Mouse (Mus musculus) testis, adult 2 months (tissue): ENCODE measurements around the gene Ccdc138. TPM values are rescaled to one million over a fixed set of nuclear protein-coding genes. Genes with fewer than 3 reads are reported as not detected.

ENCODE experiments used
- H3K27ac ChIP-seq: fragments of 200-500 bp; 2 replicates; pipeline ENCODE4 v1.5.1; 2012; ENCODE audit warnings: low read depth, low read length; ENCODE audit not compliant: control insufficient read depth, insufficient read depth
- H3K27me3 ChIP-seq: fragments of 200-500 bp; 2 replicates; pipeline ENCODE4 v1.6.1; 2012; ENCODE audit warnings: mild to moderate bottlenecking, low read length, moderate library complexity; ENCODE audit not compliant: control insufficient read depth, insufficient read depth
- H3K36me3 ChIP-seq: fragments of 200-500 bp; 2 replicates; pipeline ENCODE4 v1.6.1; 2012; ENCODE audit warnings: mild to moderate bottlenecking, low read length; ENCODE audit not compliant: control insufficient read depth, insufficient read depth
- H3K4me1 ChIP-seq: fragments of 200-500 bp; 2 replicates; pipeline ENCODE4 v1.6.1; 2012; ENCODE audit warnings: low read length; ENCODE audit not compliant: control insufficient read depth, insufficient read depth
- H3K4me3 ChIP-seq: fragments of 200-500 bp; 2 replicates; pipeline ENCODE4 v1.5.1; 2012; ENCODE audit warnings: low read depth, mild to moderate bottlenecking, low read length, moderate library complexity, mixed read lengths; ENCODE audit not compliant: control insufficient read depth
- CTCF ChIP-seq: fragments of 200-500 bp; IDR thresholded peaks from 2 replicates; pipeline ENCODE4 v1.5.1; 2012; ENCODE audit warnings: low read depth, mild to moderate bottlenecking, inconsistent platforms, low read length, moderate library complexity; ENCODE audit not compliant: control insufficient read depth, insufficient read depth, insufficient replicate concordance
- POLR2A ChIP-seq: fragments of 200-500 bp; IDR thresholded peaks from 2 replicates; pipeline ENCODE4 v1.6.1; 2012; ENCODE audit warnings: low read depth, mild to moderate bottlenecking, inconsistent platforms, low read length, moderate library complexity; ENCODE audit not compliant: control insufficient read depth
- polyA plus RNA-seq: library from polyadenylated mRNA; depleted of rRNA; stranded (reverse); fragments of >200 nt; gene quantifications from 2 replicates; pipeline ENCODE4 v1.2.3, GENCODE M21; 2012

Gene Ccdc138
- polyA plus RNA-seq, 1 experiment, result 7.6 TPM

GRCm38 (mm10) chr10:58601431-58601901, 103.7 kb downstream of the Ccdc138 start:
- Histone ChIP-seq H3K27ac (no peak overlapping the region), H3K4me1 (no peaks in the 10 kb centered on the region), H3K27me3 (no peaks in the 10 kb centered on the region), H3K36me3 (no peaks in the 10 kb centered on the region), H3K4me3 (no peak overlapping the region)
- TF ChIP-seq POLR2A (no peak), CTCF (no peak)

DNA sequence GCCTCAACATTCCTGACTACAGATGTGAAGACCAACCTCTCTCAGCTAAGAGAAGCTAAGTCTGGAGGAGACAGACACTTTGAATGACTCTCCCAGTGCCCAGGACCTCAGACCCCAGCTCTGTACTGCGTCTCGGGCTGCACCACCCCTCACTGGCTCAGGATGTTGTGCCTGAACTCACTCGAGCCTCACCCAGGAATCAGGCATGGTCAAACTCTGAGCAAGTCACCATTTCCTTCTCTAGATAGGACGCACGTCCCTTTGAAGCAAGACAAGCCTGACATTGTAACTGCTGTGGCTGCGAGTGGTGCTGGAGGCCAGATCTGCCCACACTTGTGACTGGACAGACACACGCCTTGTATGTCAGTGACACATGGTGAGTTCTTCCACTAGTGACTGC, 104.2 kb downstream of the Ccdc138 start:
- no peaks in the 10 kb centered on the region for H3K4me1 ChIP-seq
- H3K36me3 ChIP-seq, result no peaks in the 10 kb centered on the region
- no peak overlapping the region for H3K27ac ChIP-seq
- no peaks in the 10 kb centered on the region for H3K27me3 ChIP-seq
- no peak overlapping the region for H3K4me3 ChIP-seq
- TF ChIP-seq CTCF, result no peak
- no peak for TF ChIP-seq POLR2A

DNA sequence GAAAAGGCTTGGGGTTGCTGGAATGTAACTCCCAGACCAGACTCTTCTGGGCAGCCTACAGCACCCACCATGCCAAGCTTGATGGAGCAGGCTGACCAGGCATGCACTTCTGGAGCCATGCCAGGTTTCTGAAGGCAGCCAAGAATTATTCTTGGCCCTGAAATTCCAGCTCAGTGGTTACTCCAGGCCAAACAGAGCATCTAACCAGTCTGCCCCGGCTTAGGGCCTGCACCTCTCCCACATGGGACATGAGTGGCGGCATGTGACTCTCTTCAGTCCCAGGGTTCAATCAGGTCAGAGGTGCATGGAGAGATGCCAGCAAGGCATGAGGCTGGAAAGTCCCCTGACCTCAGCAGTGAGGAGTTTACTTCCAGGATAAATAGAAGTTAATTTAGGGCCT, 107.0 kb downstream of the Ccdc138 start:
- H3K27me3 ChIP-seq, result no peaks in the 10 kb centered on the region
- no peaks in the 10 kb centered on the region for H3K4me1 ChIP-seq
- no peak overlapping the region for H3K27ac ChIP-seq
- no peak overlapping the region for H3K4me3 ChIP-seq
- no peaks in the 10 kb centered on the region for H3K36me3 ChIP-seq
- no peak for TF ChIP-seq POLR2A

DNA sequence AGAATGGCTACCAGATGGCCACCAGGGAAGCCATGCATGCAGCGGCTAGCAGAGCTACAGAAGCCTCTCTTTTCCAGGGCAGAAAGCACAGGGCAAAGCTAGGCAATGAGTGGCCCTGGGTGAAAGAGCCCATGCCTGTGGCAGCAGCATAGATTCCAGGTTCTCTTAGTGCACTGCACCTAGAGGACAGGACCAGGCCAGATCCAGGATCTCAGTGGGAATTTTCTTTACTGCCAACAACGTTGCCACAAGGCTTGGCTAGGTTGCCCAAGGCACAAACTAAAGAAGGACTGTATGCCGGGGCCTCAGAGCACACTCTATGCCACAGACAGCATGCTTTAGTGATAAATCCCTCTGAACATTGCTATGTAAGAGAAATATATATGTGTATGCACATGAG, 108.6 kb downstream of the Ccdc138 start:
- Histone ChIP-seq H3K4me1 (no peaks in the 10 kb centered on the region), H3K36me3 (no peaks in the 10 kb centered on the region), H3K27me3 (no peaks in the 10 kb centered on the region), H3K4me3 (no peak overlapping the region), H3K27ac (no peak overlapping the region)
- no peak for TF ChIP-seq CTCF
- TF ChIP-seq POLR2A, result no peak

DNA sequence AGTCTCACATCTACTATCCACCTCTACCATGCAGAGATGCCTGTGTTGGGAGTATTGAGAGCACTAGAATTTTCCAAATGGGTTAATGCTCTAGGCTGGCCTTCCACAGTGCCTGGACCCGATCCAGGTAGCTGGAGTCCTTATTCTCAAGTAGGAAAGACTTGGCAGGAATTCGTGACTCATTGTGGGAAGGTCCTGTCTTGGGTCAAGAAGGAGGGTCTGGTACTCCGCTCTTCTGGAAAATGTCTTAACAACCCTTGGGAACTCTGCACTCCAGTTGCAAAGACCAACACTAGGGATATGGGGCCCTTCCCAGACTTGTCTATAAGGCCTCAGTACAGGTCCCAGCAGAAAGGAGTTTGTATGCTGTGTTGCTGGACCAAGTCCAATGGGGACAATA, 111.1 kb downstream of the Ccdc138 start:
- Histone ChIP-seq H3K27me3 (no peaks in the 10 kb centered on the region), H3K27ac (no peak overlapping the region), H3K36me3 (no peaks in the 10 kb centered on the region), H3K4me1 (no peaks in the 10 kb centered on the region), H3K4me3 (no peak overlapping the region)
- no peak for TF ChIP-seq CTCF
- TF ChIP-seq POLR2A, result no peak

GRCm38 (mm10) chr10:58610484-58611261, 112.9 kb downstream of the Ccdc138 start:
- Histone ChIP-seq H3K4me1 (no peaks in the 10 kb centered on the region), H3K27ac (0 out of 2 replicates have a peak overlapping the region, but pooled peaks have one; percentile 31), H3K4me3 (no peak overlapping the region), H3K36me3 (no peaks in the 10 kb centered on the region), H3K27me3 (no peaks in the 10 kb centered on the region)
- TF ChIP-seq POLR2A (no peak), CTCF (no peak)

GRCm38 (mm10) chr10:58614601-58615000, 116.9 kb downstream of the Ccdc138 start:
- Histone ChIP-seq H3K4me3 (no peak overlapping the region), H3K27me3 (no peaks in the 10 kb centered on the region), H3K36me3 (no peaks in the 10 kb centered on the region), H3K27ac (no peak overlapping the region), H3K4me1 (no peaks in the 10 kb centered on the region)
- TF ChIP-seq POLR2A (no peak), CTCF (no peak)
